Mouse (Mus musculus): Measurements from ENCODE around the gene Alg1.
"Not testable (repeated sequence)": the region's sequence is repeated elsewhere in the genome, so short reads cannot be mapped to it uniquely, and the experiment has no call there.

The Alg1 gene

DNA sequence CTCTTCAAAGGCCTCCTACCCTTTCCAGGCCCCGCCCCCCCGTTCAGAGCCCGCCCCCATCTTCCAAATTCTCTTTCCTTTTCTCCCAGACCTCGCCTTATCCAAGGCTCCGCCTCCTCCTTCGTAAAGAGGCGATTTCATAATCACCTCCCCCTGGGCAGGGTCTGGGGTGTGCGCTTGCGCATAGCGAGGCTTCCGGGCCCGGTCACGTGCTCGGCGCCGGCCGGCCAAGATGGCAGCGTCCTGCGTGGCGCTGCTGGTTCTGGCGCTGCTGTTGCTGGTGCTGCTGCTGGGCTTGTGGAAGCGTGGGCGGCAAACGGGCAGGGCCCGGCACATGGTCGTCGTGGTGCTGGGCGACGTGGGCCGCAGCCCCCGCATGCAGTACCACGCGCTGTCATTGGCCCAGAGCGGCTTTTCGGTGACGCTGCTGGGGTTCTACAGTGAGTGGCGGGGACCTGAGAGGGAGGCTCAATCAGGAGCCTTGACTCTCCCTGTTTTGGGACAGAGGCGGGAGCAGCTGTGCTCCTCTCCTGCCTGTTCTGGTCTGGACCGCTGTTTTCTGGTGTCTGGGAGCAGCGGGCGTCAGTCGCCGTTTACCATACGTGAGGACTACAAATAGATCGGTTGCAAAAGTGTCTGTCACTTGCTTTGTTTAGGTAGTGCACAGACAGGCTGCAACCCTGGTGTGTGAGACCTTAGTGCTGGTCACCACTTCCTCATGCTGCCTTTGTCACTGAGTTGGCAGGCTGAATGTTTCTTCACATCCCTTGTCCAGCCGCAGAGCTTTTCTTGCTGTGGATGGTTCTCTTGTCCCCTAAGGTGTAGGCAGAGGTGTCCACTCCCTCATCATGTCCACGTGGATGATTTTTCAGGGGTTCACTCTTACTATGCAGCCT is at the start of gene Alg1:
Alg1 (plus strand) TSS at position 204 of the 896 bp plus-strand sequence.
- DNase-seq (ENCODE audit: extremely low read depth, low read depth), result peak; percentile 89

DNA sequence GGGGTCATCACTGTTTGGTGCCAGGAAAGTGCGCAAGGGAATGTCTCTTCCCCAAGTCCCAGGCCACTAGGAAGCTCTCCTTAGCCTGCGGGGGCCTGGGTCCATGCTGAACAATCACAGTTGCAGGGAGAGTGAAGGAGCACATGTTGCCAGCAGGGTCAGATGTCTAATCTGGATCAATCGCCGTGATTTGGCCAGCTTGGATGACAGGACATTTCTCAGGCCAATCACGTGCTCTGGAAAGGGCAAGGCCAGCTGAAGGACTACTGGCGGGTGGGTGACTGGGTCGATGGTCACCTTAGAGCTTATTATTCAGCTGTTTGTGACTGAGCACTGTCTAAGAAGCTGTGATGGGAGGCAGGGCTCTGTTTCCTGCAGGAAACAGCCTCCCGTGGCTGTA is 49.3 kb upstream of the Alg1 start:
- no peak for DNase-seq (ENCODE audit: extremely low read depth, low read depth)

DNA sequence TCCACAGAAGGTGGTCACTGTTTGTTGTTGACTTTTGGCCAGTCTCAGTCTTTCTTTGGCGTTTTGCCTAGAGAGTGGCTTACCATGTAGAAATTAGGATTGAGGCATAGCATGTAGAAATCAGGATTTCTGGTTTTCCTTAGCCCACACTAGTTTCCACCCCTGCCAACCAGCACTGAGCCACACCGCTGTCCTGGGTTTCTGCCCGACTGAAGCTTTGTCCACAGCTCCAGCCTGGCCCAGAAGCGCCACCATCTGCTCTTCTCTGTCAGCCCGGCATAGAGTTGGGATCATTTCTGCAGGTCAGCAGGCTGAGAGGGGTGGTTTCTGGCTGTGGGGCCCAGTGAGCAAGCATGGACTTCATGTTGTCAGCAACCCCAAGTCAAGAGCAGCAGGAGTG is 48.5 kb upstream of the Alg1 start:
- no peak for DNase-seq (ENCODE audit: extremely low read depth, low read depth)

DNA sequence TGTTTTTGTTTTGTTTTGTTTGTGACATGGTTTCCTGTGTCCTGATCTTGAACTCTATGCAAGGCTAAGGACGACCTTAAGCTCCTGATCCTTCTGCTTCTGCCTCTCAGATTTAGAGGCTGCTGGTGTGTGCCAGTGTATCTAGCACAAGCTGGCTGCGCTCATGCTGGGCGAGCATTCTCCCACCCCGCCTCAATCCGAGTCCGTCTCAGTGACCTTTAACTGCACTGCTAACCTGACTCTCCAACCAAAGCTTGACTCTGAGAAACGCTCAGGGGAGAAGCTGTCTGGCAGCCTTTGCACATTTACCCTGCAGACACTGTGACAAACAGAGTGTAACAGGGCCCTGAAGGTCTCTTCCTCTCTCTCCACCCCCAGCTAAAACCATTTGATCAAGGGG is 47.7 kb upstream of the Alg1 start:
- no peak for DNase-seq (ENCODE audit: extremely low read depth, low read depth)

DNA sequence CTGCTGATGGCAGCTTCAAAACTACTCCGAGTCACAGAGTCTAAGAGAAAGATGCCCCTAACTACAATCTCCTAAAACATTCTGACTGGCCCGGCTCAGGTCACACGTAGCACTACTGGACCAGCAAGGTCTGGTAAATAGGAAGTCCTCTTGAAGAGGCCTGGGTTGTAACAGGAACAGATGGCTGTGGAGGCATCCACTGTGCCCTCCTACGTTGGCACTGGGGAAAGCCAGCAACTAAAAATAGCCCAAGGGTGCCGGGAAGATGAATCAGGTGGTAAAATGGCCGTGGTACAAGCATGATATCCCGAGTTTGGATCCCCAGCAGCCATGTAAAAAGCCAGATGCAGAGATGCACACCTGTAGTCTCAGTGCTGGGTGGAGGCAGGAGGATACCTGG is 47.2 kb upstream of the Alg1 start:
- DNase-seq (ENCODE audit: extremely low read depth, low read depth), result no peak

DNA sequence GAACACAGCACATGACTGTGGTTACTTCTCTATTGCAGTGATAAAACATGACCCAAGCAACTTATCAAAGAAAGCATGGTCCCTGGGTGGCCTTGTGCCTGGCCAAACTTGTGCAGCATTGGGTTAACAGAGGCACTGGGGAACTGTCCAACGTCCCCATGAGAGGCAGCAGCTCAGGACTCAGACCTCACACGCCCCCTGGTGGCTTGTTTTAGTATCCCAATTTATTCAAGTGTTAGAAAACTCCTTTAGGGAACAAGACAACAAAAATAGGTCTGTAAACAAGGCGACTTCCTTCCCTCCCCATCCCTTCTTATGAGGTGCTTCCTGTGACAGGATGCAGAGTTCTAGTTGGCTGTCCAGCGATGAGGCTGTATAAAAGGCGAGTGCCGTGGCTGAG is 38.3 kb upstream of the Alg1 start:
- DNase-seq (ENCODE audit: extremely low read depth, low read depth), result peak; percentile 28

DNA sequence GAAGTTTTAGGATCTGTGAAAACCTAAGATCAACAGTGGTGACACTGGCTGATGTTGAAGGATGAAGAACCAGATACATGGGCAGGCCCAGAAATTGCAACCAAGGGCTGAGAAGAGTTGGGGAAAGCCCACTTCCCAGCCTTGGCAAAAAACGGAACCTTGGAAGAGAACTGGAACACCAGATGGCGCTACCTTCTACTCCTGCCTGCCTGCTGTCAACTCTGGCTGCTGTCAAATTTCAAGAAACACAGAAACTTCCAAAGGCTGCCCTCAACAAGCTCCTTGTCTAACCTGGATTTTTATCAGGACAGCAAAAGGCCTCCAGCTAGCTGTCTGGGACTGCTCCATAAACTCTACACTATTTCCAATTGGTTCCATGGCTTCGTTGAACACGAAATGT is 30.7 kb upstream of the Alg1 start:
- DNase-seq (ENCODE audit: extremely low read depth, low read depth), result peak; percentile 44

DNA sequence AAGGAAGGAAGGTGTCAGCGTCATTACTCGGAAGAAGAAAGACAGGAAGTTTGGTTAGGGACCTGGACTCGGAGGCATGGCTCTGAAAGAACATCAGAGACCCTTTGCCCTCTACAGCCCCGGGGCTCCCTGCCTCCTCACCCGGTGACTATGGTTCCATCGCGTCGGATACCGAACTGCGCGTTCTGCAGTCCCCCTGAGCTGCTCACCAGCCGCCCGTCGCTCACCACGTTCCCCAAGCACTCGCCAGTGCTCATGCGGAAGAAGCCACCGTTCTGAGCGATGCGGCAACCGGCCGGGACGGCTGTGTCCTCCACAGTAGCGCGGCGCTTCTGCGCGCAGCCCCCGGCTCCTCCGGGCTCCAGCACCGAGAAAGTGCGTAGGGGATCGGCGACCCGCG is 30.2 kb upstream of the Alg1 start:
- DNase-seq (ENCODE audit: extremely low read depth, low read depth), result peak; percentile 4

DNA sequence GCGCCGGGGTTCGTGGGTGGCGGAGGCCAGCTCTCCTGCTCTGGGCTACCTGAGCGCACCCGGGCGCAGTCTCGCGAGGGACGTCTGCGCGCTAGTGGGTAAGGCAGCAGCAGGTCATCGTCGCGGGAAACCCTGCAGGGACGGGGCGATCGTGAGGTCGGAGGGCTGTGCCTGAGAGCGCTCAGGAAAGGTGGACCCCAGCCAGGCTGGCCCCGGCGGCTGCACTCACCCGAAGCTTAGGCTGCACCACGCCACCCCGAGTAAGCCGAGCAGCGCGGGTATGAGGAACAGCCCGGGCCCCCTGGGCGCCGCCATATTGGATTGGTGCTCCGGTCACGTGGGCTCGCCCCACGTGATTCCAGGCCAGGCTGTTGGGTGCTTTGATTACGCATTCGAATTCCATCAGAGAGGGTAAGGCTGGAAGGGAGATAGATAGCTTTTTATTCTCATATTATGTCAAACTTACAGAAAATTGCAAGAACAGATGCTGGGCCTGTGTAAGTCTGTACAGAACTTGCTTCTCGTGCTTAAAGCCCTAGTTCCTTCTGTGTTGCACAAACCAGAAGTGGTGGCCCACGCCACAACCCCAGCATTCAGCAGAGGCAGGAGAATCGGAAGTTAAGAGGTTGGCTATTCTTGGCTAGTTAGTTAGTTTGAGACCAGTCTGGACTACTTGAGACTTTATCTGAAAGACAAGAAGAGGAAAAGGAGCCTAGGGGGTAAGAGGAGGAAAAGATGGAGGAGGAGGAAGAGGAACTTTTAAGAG is 29.6 kb upstream of the Alg1 start, which contains the start of gene Nagpa:
Nagpa (minus strand) TSS at position 345 of the 766 bp plus-strand sequence.
- peak; percentile 68 for DNase-seq (ENCODE audit: extremely low read depth, low read depth)

DNA sequence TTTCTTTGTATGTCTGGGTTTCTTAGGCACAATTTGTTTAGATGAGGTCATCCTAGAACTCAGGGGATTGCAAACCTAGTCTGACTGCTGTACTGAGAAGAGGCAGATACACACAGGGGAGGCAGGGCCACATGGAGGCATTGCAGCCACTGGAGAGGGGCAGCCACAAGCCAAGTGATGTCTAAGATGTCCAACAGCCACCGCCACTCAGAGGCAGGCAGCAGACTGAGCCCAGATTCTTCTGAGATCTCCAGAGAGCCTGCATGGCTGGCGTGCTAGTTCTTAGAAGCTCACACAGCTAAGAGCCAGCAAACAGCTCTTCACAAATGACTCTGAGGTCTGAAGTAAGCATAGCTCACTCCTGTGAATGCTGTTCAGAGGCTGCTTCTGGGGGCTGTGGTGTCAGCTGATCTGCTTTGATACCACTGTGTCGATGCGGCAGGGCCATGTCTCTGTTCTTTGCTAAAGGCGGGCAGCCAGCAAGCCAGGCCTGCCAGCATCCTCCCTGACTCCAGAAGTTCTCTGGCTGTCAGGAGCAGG is 27.9 kb upstream of the Alg1 start:
- DNase-seq (ENCODE audit: extremely low read depth, low read depth), result no peak

DNA sequence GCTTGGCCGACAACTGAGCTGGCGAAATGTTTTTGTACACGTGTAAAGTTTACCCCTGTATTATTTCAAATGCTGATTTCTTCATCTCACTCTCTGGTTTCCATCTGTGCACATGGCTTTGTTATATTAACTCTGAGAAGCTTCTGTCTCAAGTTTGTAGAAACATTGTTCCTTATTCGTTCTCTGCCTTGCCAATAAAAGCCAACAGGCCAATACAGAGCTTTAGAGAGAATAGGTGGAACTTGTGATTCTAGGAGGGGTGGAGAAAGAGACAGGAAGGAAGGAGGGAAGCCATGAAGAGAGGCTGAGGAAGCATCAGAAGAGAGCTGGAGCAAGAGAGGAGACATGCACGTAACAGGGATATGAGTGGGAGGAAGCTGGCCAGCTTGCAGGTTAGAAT is 27.4 kb upstream of the Alg1 start:
- DNase-seq (ENCODE audit: extremely low read depth, low read depth), result peak; percentile 15

DNA sequence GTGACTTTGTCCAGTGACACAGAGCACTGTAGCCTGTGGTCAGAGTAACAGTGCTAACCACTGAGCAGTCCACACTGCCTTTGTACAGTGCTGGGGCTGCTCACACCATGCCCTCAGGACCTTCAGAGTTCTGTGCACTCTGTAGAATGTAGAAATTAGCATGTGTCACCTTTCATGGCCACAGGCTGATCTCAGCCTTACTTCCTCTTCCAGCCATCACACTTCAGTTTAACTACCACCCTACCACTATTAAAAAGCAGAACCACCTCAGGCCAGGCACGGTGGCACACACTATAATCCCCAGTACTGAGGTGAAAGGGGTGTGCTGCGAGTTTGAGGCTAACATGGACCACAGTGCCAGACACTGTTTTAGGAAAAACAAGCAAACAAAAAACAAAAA is 23.1 kb upstream of the Alg1 start:
- peak; percentile 61 for DNase-seq (ENCODE audit: extremely low read depth, low read depth)

DNA sequence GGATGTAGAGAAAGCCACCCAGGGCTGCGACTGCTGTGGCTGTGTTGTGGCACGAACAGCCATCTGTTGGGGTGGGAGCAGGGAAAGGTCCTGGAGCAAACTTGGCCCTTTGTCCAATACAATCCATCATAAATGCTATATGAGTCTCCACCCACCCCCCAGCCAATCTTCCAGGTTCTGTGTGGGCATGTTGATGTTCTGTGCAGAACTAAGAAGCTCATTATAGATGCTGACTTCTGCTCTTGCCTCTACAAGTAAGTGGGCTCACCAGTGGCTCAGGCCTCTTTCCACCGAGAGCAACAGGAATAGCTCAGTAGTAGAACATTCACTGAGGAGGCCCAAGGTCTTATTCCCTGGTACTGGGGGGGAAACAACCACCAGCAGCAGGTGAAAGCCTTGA is 21.3 kb upstream of the Alg1 start:
- no peak for DNase-seq (ENCODE audit: extremely low read depth, low read depth)

DNA sequence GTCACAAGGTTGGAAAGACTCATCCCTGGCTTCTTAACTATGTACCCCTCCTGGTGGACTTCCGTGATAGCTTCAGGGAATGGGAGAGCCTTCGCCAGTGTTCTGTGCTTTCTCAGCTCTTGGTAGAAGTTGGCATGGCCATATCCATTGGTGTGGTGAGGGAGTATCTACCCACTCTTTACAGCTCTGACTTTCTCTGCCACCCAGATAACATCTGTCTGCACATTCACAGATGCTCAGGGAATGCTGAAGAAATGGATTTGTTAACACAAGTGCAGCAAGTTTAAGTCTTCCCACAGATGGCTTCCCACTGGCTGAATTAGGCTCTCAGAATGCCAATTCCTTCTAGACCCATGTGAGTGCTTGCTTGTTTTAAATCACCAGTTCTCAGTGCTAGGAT is 19.3 kb upstream of the Alg1 start:
- no peak for DNase-seq (ENCODE audit: extremely low read depth, low read depth)

DNA sequence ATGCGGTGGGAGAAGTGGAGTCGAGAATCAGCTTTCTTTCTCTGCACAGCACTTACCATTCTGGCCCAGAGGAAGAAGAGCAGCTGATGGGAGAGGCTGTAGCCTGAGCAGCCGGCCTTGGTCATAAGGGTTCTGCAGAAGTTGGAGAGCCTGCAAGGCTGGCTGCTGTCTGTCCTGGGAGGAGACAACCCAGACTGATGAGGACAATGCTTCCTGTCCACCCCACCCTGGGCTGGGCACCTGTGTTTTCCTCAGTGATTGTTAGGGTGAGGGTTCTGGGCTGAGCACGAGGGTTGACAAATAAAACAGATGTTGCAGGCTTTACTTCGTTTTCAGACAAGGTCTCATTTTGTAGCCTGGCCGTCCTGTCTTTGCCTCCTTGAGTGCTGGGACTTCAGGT is 16.7 kb upstream of the Alg1 start:
- no peak for DNase-seq (ENCODE audit: extremely low read depth, low read depth)

DNA sequence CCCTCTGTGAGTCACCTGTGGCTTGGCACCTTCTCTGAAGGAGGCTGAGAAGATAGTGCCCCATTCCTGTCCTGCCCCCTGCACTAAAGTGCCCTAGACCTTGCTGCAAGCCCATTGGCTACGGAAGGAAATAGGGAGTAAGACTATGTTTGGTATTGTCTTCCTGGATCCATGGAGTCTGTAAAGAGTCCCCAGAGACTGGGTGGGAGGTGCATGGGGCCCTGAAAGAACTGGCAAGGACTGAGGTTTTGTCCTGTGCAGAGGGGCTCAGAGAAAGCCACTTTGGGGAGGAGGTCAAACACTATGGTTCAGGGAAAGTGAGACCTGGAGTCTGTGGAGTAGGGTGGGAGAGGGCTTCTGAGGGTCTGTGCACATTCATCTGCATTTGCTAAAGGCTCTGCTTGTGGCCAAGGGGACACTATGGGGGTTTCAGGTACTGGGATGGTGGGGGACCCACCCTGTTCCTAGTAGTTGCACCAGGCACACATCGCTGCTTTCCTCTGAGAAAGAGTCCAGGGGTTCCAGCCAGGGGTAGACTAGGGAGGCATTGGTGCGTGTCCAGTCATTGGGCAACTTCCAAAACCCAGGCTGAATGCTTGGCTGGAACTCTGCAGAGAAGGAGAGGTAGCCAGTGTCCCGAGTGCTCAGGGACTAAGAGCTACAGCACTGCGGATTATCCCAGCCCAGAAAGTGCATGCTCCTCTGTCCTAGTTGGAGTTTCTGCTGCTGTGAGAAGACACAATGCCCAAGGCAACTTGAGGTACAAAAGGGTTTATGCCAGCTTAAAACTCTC is 15.9 kb upstream of the Alg1 start:
- DNase-seq (ENCODE audit: extremely low read depth, low read depth), result no peak

DNA sequence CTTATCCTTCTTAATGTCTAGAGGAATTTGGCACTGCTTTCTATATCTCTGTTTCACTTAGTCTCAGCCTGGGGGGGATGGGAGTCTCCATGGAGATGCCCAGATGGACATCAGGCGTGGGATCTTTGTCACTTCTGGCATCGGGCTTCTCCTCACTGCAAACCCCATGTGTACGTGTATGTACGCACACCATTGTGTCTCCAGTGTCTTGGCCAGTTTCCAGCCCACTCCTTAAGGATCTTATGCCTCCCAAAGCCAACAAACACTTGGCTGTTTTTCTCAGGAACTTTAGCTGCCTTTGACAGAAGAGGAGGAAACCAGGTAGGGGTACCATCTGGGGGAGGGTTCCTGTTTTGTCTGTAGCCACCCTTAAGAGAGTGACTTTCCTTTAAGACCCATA is 12.0 kb upstream of the Alg1 start:
- no peak for DNase-seq (ENCODE audit: extremely low read depth, low read depth)

DNA sequence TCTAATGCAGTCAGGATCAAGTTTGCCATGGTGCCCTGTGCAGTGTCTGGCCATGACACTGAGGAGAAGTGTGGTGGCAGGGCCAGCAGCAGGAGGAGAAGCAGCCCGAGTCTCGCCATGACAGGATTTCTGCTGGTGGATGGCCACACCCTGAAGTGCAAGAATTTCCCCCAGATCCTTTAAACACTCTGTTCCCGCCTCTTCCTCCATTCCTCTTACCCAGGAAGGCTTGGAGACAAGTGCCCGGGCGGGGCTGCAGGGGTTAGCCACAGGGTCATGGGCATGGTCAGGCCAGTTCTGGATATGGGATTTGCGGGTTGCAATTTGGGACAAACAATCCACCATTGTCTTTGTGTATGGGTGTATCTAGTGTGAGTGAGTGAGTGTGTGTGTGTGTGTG is 11.3 kb upstream of the Alg1 start, which contains the start of gene AU021092:
AU021092 (minus strand) TSS at position 160 of the 400 bp plus-strand sequence.
- DNase-seq (ENCODE audit: extremely low read depth, low read depth), result no peak

DNA sequence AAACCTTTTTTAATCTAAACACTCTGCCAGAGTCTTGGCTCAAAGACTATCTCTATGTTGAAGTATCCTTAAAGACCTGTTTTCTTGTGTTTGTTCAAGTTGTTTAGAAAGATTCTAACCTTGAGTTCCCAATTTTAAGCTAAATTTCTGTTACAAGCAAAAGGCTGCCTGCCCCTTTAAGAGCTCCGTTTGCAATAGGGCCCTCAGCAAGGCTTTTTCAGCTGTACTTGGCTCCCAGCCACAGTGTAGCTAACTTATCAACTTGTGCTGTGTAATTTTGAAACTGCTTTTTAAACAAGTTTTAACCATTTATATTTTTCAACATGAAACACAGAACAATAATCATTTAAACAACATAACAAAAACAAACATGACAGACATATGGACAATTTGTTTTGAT is 6.9 kb upstream of the Alg1 start:
- not testable (repeated sequence) for DNase-seq (ENCODE audit: extremely low read depth, low read depth)

DNA sequence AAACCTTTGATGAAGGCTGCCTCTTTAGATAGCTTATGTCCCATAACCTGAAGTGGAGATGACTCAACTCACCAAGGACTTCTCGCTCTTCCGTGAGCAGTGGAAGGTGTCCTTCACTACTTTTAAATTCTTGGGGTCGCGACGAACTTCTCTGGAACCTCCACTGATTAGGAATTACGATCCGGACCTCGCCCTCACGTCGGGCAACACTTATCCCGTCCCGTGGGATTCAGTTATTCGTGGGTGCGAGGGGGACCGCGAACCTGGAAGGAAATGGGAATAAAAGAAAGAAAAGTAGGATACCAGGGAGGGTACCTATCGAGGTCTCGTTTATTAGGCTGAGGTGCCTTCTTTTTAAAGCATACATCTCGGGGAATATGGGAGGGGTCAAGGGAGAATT is 5.9 kb upstream of the Alg1 start:
- not testable (repeated sequence) for DNase-seq (ENCODE audit: extremely low read depth, low read depth)

DNA sequence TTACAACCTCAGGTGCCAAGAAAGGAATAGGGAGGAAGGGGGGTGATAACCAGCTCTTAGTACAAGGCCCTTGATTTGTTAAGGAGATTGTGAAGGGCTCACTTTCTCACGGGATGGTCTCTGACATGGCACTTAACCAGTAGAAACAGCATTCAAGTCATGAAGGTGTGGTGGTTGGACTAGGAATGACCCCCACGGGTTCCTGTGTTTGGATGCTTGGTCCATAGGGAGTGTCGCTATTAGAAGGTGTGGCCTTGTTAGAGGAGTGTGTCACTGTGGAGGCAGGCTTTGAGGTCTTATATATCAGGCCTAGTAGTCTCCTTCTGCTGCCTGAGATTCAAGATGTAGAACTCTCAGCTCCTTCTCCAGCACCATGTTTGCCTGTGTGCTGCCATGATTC is 5.3 kb upstream of the Alg1 start:
- not testable (repeated sequence) for DNase-seq (ENCODE audit: extremely low read depth, low read depth)

Measured in MEL-GATA-1-ER (cell line).